19 mouse cellular contexts compared by ENCODE assay signal in genomic region chr8:104411468-104411867, GRCm38 (mm10). TPM values are rescaled to one million over a fixed set of nuclear protein-coding genes. Genes with fewer than 3 reads are reported as not detected.
DNase-seq lines count a peak whose midpoint lies in the region; TF ChIP-seq lines count a peak whose summit lies in the region.
"Had no signal": no experiment of that assay in that cellular context is flagged by ENCODE, and none has a peak within 500 bp of the region (broad histone marks: within the 10 kb centered on the region; RNA-seq: fewer than 3 reads in every experiment).

No protein-coding gene starts in this region.

- peaks cover 22% of the 10 kb centered on the region for H3K4me1 ChIP-seq in olfactory bulb, adult 2 months (ENCODE audit: control insufficient read depth, insufficient read depth, low read length)

- H3K4me3 ChIP-seq in olfactory bulb, adult 2 months (ENCODE audit: insufficient read depth, low read depth, low read length): no peak overlapping the region
- H3K4me3 ChIP-seq: heart, embryonic 13.5 days; intestine, embryonic 15.5 days; stomach, embryonic 15.5 days had no signal

- peak overlapping the region; percentile 68 for H3K27ac ChIP-seq in olfactory bulb, adult 2 months (ENCODE audit: insufficient read depth, low read depth, low read length)
- H3K27ac ChIP-seq: heart, embryonic 13.5 days; intestine, embryonic 15.5 days; stomach, embryonic 15.5 days had no signal

- peak; percentile 88 for DNase-seq in right cerebral cortex, adult 18-20 months
- DNase-seq in right cerebral cortex, postnatal 4 days: no peak
- DNase-seq in layer of hippocampus, adult 9-11 months: peak; percentile 87
- DNase-seq in cerebellum, postnatal 4 days (ENCODE audit: low spot score in 2 of 2): no peak
- DNase-seq in yolk sac, embryonic 10.5 days (ENCODE audit: low spot score): no peak
- DNase-seq in cerebellum, postnatal 10 days: no peak
- DNase-seq: adrenal gland, adult 8-10 months; cerebellum, adult 2 months; embryo, embryonic 11 days; gastrocnemius, postnatal 25 days; liver; lung, adult 18-20 months; spleen, adult 18-20 months; thymus, postnatal 36 days had no signal

- no peak for TF ChIP-seq POLR2A in olfactory bulb, adult 2 months (IDR thresholded peaks at IDR 0.05; ENCODE audit: insufficient read depth, low read depth, low read length)

- TF ChIP-seq CTCF in olfactory bulb, adult 2 months (IDR thresholded peaks at IDR 0.05; ENCODE audit: insufficient read depth, low read depth, low read length): no peak

- WGBS in olfactory bulb, adult 2 months: 49% methylated on average over 3 of the region's 3 CpGs

RNA-seq across cellular contexts. Expression of gene Cmtm4, which starts 15.9 kb away (rescaled TPM):
- polyA plus RNA-seq in olfactory bulb, adult 2 months (2012; ENCODE audit: insufficient read depth, insufficient read length, low replicate concordance, missing spikeins): not detected in 2 replicates
- polyA plus RNA-seq: G1E had no signal

RNA-seq across cellular contexts. Expression of gene Dync1li2, which starts 31.4 kb away (rescaled TPM):
- polyA plus RNA-seq in olfactory bulb, adult 2 months (2012; ENCODE audit: insufficient read depth, insufficient read length, low replicate concordance, missing spikeins): 65.6 TPM in 1 of 2 replicates, not detected in the other

Comparison
In these comparisons a context has a peak if more than half of its experiments do, and no peak if none do; other contexts are left out.
1. DNase-seq: peak in right cerebral cortex, adult 18-20 months (single experiment) and layer of hippocampus, adult 9-11 months (single experiment); none in right cerebral cortex, postnatal 4 days (single experiment), cerebellum, postnatal 4 days (0 of 2), yolk sac, embryonic 10.5 days (single experiment) and cerebellum, postnatal 10 days (0 of 2).